Mouse (Mus musculus): ENCODE data around the gene 0610009B22Rik. TPM values are rescaled to one million over a fixed set of nuclear protein-coding genes. Genes with fewer than 3 reads are reported as not detected.
"Not testable (repeated sequence)": the region's sequence is repeated elsewhere in the genome, so short reads cannot be mapped to it uniquely, and the experiment has no call there.

Gene 0610009B22Rik
- total RNA-seq (2015; ENCODE audit: low replicate concordance) (11.9 and 18.1 TPM in 2 replicates), total RNA-seq (2017; ENCODE audit: low replicate concordance) (5.0 and 8.1 TPM in 2 replicates)

DNA sequence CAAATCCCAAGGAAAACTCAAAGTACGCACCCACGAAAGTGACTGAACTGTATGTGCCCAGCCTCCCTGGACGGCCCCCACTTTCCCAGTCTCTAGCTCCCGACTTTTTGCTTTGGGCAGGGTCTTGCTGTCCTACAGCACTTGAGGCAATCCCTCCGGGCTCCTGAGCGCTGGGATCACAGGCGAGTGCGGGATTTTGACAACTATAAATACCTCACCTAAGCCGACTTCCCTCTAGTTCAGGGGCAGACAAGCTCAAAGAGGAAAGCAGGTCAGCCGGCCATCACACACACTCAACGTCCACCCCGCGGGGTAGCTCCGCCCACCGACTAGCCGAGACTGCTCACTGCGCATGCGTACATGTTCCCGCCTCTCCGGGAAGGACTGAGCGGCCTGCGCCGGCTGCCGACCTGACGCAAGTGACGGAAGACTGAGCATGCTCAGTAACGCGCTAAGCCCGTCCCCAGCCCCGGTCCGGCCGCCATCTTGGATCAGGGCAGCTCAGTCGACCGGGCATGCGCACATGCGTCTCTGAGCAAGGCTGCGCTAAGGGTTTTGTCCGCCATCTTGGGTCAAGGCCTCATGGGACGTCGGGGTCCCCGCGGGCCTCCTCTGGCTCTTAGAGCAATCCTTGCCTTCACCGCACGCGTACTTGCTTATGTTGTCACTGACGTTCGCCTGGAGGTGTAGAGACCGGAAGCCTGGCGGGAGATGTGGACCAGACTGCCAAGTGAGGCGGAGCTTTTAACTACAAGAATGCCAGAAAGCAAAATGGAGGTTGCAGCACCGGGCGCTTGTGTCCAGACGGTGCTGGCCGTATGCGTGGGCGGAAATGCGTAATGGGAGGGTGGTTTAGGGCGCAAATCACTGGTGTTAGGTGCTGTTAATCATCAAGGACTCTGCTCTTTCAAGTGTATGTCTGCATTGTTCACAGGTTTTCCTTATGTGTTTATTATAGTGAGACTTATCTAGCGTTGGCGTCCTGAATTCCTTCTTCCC lies at the start of gene 0610009B22Rik:
0610009B22Rik (minus strand) TSS at position 545 of the 999 bp plus-strand sequence.
- peak; percentile 96 for ATAC-seq (replicated peaks; ENCODE audit: low FRiP score, poor library complexity, severe bottlenecking)

DNA sequence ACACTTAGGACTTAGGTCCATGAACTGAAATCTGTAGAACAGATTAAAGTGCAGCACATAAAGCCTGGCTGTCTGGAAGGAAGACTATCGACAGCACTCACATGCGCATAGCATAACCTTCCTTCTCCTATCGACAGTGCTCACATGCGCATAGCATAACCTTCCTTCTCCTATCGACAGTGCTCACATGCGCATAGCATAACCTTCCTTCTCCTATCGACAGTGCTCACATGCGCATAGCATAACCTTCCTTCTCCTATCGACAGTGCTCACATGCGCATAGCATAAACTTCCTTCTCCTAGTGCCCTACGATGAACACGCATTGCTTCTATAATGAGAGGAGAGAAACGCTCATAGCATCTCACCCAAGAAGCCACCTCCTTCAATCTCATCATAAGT lies 45.5 kb upstream of the 0610009B22Rik start:
- ATAC-seq (replicated peaks; ENCODE audit: low FRiP score, poor library complexity, severe bottlenecking), result not testable (repeated sequence)

DNA sequence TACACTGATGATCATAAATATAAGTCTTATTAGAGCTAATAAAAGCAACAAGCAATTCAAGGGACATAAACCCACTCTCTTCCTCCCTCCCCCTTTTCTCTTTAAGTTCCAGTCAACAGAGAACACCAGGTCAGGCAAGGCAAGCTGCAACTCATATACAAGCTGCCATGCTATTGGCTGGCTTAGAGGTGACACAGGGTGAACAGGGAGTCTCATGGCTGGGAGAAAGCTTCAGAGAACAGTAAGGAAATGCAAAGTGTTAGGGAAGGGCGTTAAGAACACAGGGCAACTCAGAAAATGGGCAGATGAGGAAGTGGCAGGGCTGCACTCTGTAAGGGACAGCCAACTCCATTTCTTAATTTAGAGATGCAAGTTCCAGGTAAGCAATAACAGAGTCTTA lies 44.2 kb upstream of the 0610009B22Rik start:
- no peak for ATAC-seq (replicated peaks; ENCODE audit: low FRiP score, poor library complexity, severe bottlenecking)

DNA sequence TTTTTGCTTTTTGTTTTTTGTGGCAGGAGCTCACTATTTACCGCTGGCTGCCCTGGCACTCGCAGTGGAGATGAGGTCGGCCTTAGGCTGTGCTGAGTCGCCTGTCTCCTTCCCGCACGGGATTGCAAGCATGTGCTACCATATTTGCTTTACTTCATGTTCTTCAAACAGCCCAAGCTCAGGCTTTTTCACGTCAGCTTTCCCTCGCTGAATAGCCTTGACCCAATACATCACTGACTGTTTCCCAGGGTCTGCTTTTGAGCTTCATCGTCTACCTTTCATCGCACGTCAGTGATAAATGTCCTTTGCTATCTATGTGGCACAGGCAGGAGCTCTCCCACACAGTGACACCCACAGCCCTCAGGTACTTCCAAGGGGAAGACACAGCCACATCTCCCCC lies 32.4 kb upstream of the 0610009B22Rik start:
- no peak for ATAC-seq (replicated peaks; ENCODE audit: low FRiP score, poor library complexity, severe bottlenecking)

DNA sequence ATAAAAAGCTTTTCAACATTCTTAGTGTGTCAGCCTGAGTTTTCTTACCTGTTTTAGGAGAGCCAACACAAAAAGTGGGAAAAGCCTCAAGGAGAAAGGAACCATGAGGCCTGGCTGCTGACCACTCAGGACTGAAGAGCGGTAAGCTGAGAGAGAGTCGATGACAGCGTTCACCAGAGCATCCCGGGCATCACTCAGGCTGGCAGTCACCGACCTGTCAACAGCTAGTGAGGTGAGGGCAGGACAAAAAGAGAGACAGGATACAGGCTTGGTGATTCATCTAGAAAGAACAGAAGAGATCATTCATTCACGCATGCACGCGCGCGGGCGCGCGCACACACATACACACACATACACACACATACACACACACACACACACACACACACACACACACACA lies 18.4 kb upstream of the 0610009B22Rik start:
- no peak for ATAC-seq (replicated peaks; ENCODE audit: low FRiP score, poor library complexity, severe bottlenecking)

DNA sequence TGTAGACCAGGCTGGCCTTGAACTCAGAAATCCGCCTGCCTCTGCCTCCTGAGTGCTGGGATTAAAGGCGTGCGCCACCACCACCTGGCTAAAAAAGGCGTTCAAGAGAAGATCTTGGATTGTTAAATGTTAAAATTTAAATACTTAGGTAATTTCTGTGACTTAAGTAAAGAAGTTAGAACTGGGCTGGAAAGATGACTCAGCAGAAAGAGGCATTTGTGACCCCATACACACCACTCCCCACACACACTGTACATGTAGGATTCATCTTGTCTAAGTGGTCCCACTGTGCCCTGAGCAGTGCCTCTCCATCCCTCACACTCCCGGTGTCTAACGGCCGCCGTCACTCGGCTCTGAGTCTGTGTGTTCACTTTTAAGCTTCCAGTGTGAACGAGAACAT lies 17.8 kb upstream of the 0610009B22Rik start:
- peak; percentile 39; the same call in 1 of the 2 replicates for ATAC-seq (replicated peaks; ENCODE audit: low FRiP score, poor library complexity, severe bottlenecking)

DNA sequence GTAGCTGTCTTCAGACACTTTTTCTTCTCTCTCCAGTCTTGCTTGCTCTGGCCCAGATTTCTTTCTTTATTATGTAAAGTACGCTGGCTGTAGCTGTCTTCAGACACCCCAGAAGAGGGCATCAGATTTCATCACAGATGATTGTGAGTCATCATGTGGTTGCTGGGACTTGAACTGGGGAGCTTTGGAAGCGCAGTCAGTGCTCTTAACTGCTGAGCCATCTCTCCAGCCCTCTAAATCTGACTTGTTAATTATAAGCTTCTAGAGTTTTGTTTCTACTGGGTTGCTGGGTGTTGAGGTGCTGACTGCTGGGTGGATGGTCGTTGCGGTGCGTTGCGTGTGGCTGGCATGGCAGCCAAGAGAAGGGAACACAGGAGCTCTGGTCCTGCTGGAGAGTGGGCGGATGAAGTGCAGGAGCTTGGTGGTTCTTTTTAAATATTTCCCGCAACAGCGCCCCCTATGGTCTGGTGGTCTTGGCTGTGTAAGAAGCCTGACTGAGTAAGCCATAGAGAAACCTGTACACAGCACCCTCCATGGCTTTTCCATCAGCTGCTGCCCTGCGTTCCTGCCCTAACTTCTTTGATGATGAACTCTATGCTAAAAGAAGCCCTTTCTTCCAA lies 14.8 kb upstream of the 0610009B22Rik start:
- 0 out of 2 replicates have a peak, but pooled peaks have one; percentile 62 for ATAC-seq (replicated peaks; ENCODE audit: low FRiP score, poor library complexity, severe bottlenecking)

DNA sequence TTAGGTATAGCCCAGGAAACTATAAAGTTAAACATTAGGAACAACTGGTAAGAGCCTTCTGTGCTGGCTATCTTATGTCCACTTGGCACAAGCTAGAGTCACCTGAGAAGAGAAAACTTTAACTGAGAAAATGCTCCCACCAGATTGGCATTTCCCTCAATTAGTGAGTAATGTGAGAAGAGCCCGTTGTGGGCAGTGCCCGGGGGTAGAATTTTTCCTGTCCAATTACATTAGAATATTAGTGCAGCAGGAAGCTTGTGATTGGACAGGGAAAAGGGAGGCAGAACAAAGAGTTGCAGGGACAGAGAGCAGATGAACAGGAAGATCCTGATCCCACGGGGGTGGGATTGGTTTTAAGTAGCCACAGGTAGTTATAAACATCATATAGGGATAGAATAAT lies 14.2 kb upstream of the 0610009B22Rik start:
- no peak for ATAC-seq (replicated peaks; ENCODE audit: low FRiP score, poor library complexity, severe bottlenecking)

DNA sequence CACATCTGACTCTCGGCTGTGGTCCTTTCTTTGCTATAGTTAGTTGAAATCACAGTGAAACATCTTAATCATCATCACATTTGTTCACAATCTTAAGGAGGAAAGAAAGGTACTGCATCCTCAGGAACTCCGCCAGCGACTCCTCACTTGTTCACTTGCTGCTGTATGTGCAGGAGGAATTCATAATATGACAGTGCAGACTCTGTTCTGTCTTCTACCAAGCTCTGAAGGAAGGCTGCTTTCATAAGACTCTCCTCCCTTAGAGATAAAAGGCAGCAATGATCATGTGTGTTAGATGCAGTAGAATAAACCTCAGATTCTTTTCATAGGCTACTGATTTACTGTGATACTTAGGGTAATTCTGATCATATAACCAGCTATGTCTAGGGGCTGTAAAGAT lies 6.3 kb upstream of the 0610009B22Rik start:
- no peak for ATAC-seq (replicated peaks; ENCODE audit: low FRiP score, poor library complexity, severe bottlenecking)

DNA sequence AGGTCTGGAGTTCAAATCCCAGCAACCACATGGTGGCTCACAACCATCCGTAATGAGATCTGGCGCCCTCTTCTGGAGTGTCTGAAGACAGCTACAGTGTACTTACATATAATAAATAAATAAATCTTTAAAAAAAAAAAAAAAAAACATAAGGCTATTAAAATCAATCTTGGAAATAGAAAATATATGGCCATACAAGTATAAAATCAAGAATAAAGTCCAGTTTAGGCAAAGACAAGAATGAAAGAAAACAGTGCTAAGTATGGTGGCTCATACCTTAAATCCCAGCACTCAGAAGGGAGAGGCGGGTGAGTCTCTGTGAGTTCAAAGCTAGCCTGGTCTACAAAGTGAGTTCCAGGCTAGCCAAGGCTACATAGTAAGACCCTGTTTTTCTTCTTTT lies 1.9 kb upstream of the 0610009B22Rik start:
- not testable (repeated sequence) for ATAC-seq (replicated peaks; ENCODE audit: low FRiP score, poor library complexity, severe bottlenecking)

DNA sequence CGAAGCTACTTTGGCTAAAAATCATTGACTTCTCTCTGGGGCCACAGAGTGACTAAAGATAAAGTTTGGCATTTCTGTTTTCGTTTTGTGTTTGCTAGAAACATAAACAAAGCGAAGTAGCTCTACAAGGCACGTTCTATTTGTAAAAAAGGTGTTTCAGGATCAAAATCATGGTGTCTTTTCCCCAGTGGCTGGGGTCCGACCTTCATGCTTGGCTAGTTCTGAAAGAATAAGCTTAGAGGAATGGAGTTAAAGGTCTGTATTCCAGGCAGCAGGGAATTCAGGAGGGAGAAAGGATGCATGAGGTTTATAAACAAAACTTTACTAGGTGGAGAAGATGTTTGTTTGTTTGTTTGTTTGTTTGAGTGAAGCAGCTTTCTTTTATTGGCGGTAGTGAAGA lies 669 bp upstream of the 0610009B22Rik start:
- ATAC-seq (replicated peaks; ENCODE audit: low FRiP score, poor library complexity, severe bottlenecking), result no peak

DNA sequence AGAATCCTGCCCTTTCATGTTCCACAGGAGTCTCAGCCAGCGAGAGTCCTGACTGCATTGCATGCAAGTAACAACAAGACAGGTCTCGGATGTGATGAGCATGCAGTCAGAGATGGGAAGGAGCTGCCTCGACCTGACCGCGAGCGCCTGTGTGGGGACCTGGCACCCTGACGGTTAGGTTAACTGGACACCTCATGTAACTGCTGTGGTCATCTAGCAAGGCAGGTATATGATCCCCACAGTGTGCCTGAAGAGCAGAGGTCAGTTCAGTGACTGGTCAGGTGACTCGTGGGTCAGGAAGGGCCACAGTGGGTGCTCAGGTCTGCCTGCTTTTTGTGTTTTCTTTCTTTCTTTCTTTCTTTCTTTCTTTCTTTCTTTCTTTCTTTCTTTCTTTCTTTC lies 6.7 kb downstream of the 0610009B22Rik start:
- 0 out of 2 replicates have a peak, but pooled peaks have one; percentile 23 for ATAC-seq (replicated peaks; ENCODE audit: low FRiP score, poor library complexity, severe bottlenecking)

DNA sequence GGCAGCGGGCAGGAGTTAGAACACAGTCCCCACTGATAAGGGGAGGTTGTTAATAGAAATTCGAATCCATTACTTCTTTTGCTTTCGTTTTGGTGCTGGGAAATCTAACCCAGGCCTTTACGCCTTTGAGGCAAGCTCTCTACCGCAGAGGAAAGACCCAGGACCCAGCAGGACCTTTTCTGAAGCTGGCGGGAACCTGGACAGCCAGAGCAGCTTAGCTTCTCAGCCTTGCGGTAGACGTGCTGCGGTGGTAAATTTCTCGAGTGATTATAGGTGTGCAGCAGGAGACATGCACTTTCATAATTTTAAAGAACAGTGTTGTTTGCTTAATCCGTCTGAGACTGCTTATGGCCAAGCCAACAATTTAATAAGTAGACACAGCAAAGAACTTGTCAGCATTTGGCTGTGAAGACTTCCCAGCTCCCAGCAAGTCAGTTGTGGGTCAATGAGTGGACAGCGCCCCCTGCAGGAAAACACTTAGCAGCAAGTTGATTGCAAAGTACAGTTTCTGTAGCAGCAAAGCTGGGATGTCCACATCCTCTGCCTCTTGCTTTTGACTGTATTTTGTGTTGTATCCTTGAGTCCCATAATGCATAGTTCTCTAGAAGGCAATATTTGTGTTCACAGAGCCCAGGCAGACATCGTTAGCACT lies 7.2 kb downstream of the 0610009B22Rik start:
- peak; percentile 91 for ATAC-seq (replicated peaks; ENCODE audit: low FRiP score, poor library complexity, severe bottlenecking)

DNA sequence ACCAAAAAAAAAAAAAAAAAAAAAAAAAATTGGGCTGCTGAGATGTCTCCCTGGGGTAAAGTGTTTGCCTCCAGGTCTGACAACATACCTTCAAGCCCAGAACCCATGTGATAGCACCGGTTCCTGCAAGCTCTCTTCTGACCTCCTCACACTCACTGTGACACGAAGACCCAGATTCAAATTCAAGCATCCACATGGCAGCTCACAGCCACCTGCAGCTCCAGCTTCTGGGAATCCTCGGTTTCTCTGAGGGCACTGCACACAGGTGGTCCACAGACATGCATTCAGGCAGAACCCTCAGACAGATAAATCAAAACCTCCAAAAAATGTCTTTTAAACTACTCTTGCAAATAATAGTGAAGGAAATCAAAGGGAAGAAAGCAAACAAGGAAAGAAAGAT lies 9.2 kb downstream of the 0610009B22Rik start:
- ATAC-seq (replicated peaks; ENCODE audit: low FRiP score, poor library complexity, severe bottlenecking), result no peak

DNA sequence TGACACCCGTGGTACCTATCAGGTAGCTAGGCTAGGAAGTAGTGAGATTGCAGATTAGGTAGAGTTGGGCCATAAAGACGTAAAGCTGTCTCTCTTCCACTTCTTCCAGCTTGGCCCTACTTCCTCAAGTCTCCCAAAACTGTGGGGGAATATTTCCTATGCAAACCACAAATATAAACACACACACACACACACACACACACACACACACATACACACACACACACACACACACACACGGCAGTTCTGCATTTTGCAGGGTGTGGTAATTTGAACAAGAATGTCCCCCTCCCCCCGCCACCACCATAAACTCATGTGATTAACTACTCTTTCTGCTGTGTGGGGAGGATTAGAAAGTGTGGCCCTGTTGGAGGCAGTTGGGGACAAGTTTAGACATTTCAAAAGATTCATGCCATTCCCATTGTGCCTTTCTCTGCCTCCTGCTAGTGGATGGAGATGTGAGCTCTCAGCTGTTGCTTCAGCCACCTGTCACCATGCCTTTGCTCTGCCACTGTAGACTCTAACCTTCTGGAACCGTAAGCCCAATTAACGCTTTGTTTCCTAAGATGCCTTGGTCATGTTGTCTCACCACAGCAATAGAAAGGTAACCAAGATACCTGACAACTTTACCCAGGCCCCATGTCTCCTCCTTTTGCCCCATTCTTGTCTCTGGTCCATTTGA lies 10.8 kb downstream of the 0610009B22Rik start:
- ATAC-seq (replicated peaks; ENCODE audit: low FRiP score, poor library complexity, severe bottlenecking), result no peak

DNA sequence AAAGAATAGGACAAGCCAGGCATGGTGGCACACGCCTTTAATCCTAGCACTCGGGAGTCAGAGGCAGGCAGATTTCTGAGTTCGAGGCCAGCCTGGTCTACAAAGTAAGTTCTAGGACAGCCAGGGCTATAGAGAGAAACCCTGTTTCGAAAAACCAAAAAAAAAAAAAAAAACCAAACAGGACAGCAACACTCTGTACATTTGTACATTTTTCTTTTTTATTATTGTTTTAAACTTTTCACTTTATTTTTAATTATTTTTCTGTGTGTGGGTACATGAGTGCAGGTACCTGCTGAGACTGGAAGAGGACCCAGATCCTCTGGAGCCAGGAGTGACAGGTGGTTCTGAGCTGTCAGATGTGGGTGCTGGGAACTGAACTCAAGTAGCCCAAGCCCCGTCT lies 13.3 kb downstream of the 0610009B22Rik start:
- ATAC-seq (replicated peaks; ENCODE audit: low FRiP score, poor library complexity, severe bottlenecking), result no peak

DNA sequence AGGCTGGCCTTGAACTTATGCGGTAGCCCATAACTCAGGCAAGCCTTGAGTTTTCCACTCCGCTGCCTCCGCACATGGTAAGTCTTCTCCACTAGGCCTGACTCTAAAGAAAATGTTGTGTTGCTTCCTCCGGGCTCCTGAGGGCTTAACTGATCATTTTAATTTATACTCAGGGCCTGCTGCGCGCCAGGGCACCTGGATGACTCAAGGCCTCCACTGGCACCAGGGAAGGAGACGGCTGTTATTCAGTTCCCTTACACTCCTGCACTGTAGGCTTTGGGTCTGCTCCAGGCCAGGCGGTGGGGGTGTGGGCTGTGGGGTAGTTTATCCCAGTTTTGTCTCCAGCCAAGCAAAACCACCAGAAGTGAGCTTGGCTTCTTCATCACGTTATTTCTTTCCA lies 15.4 kb downstream of the 0610009B22Rik start:
- no peak for ATAC-seq (replicated peaks; ENCODE audit: low FRiP score, poor library complexity, severe bottlenecking)

DNA sequence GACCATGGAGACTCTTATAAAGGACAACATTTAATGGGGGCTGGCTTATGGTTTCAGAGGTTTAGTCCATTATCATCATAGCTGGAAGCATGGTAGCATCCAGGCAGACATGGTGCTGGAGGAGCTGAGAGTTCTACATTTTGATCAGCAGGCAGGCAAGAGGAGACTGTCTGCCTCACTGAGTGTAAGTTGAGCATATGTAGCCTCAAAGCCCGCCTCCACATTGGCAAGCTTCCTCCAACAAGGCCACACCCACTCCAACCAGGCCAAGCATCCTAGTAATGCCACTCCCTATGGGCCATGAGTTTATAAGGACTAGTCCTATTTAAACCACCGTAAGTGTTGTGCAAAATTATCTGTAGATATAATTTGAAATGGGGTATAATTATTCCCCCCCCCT lies 17.3 kb downstream of the 0610009B22Rik start:
- ATAC-seq (replicated peaks; ENCODE audit: low FRiP score, poor library complexity, severe bottlenecking), result no peak; the same call in 1 of the 2 replicates

DNA sequence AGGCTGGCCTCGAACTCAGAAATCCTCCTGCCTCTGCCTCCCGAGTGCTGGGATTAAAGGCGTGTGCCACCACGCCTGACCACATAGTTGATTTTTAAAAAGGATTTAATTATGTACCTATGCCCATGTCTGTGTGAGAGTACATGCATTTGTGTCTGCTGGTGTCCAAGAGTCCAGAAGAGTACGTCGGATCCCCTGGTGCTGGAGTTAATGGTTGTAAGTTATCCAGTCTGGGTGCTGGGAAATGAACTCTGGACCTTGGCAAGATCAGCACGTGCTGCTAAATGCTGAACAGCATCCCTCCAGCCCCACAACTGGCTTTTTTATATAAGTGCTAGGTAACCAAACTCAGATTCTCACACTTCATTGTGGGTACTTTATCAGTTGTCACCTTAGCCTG lies 17.8 kb downstream of the 0610009B22Rik start:
- no peak for ATAC-seq (replicated peaks; ENCODE audit: low FRiP score, poor library complexity, severe bottlenecking)

DNA sequence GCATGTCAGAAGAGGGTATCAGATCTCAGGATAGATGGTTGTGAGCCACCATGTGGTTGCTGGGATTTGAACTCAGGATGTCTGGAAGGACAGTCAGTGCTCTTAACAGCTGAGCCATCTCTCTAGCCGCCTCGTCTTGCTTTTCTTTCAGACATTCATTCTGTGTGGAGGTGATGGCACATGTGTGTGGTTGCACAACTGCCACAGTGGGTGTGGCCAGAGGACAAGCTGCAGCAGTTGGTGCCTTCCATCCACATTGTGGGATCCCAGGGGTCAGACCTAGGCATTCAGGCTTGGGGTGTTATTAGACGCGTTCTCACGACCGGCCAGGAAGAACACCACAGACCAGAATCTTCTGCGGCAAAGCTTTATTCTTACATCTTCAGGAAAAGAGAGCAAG lies 23.9 kb downstream of the 0610009B22Rik start:
- ATAC-seq (replicated peaks; ENCODE audit: low FRiP score, poor library complexity, severe bottlenecking), result not testable (repeated sequence)

All from erythroblast, adult 5-6 weeks (primary cell).